Mouse (Mus musculus) monocyte, adult 59 days (primary cell): ENCODE measurements around the gene Flywch1. TPM values are rescaled to one million over a fixed set of nuclear protein-coding genes. Genes with fewer than 3 reads are reported as not detected.

Experiments used
- total RNA-seq, 2 experiments: library from RNA; stranded (reverse); gene quantifications; one replicate each; pipeline ENCODE4 v1.2.4; 2023

Gene Flywch1
- 10 to 100 TPM; 12.9 to 14.0 TPM for total RNA-seq

GRCm38 (mm10) chr17:23771284-23772218 is at the start of gene Flywch1:
Gene Flywch1 (minus strand): TSS chr17:23771602.

GRCm38 (mm10) chr17:23790269-23791078 is 19.1 kb upstream of the Flywch1 start, which contains the start of gene Srrm2:
Gene Srrm2 (plus strand): TSS chr17:23790532.

GRCm38 (mm10) chr17:23785561-23786471 is 14.4 kb upstream of the Flywch1 start, which contains the start of gene Flywch2:
Gene Flywch2 (minus strand): TSS chr17:23786081.

DNA sequence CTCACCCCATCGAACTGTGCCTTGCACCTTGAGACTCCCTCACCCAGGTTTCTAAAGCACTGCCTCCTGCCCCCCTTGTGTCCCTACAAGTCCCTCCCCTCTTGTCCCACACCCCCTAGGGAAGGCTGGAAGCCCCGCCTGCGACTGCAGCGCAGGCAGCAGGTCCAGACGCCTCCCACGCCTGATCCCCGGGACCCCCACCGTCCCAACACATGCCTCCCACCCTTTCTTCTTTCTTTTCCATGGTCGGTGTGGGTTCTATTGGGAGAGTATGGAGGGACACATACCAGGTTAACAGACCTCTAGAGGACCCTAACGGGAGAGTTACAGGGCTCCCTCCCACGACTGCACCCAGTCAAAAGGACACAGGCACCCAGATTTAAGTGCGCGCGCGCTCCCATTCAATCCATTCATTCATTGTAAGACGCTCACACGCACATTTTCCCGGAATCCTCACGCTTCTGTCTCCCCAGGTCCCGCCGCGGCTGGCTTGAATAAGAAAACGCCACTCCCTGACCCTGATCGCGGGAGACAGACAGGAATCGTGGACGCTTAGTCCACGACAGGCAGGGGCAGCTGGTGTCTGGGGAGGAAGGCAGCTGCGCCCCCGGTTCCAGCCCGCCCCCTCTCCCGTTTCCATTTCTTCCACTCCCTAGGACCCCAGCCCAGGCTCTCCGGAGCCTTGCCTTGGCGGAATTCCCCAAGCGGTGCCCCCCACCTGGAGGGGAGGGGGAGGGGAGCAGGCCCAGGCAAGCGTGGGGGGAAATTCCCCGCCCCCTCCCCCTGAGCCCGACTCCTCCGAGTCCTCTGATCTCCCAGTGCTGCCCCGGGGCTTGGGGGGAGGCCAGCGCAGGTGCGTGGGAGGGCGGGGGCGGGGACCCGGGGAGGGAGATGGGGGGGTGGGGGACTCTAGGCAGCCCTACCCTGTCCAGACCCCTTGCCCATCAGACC is 25.8 kb downstream of the Flywch1 start, which contains the start of gene Kremen2:
Gene Kremen2 (minus strand): TSS at position 533 of the 951 bp plus-strand sequence.

GRCm38 (mm10) chr17:23740598-23741021 is 30.8 kb downstream of the Flywch1 start, which contains the start of gene Paqr4:
Gene Paqr4 (minus strand): TSS chr17:23740867.

DNA sequence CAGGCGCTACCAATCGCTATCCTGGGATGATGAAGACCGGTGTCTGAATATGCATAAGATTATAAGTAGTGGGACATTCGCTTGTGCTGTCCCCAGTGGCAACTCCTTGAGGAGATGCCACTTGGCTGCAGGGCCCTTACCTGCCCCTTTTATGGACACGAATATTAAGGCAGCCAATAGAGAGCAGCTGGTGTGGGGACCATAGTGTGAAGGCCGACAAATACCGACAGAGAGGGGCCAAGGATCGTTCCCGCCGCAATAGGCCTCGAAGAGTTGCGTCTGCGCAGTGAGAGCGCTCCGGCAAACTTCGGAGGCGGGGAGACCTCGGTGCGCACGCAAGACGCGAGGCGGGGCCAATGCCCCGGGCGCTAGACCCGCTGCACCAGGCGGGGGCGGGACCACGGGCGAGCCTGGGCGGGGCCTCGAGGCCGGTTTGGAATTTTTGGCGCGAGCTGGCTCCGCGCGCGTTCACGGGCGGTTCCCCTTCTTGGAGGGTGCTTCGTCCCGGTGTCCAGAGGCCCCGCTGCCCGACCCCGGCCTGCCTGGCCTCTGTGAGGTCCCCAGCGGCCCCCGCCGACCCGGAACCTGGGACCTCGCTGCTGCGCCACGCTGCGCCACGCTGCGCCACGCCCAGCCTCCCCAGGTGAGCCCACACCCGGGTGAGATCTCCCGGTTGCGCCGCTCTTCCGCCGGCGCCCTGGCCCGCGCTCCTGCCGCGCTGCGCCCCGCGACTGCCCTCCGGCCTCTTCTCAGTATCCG is 45.2 kb downstream of the Flywch1 start, which contains the start of gene Pkmyt1:
Gene Pkmyt1 (plus strand): TSS at position 338 of the 759 bp plus-strand sequence.

DNA sequence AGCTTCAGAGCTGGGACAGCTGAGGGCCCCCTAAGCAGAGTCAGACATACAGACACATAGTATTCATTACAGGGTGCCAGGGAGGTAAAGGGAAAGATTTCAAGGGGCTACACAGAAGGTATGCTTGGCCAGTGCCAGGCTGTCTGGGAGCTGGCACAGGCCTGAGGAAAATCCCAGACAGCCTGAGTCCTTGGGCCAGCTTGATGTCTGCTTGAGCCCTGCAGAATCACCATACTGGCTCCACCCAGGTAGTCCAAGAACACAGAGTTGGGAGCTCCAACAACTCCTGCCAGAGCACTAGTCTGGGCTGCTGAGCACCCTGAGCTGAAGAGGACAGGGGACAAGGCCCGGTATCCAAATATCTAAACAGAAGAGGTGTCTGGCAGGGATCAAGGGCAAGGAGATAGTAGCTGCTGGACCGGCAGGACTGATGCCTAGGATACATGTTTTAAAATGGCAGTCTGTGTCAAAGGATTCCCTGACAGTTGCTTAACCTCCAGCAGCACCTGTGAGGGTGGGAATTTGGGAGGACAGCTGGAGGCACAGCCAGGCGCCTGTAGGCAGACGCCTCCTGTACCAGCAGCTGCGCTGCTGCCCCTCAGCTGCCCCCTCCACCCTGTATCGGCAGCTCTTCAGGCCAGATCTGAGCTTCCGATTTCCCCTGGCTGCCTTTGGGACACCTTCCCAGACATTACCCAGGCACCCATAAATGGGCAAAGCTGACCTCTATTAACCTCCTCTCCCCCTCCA is 48.9 kb downstream of the Flywch1 start, which contains the start of gene 1520401A03Rik:
Gene 1520401A03Rik (minus strand): TSS at position 408 of the 750 bp plus-strand sequence.

Other genes with a start within 250 kb of the Flywch1 start
- gene Zfp213, start 207.4 kb downstream of the Flywch1 start, total RNA-seq = 1 to 10 TPM; 3.9 TPM
- gene Zfp13, start 172.1 kb downstream of the Flywch1 start, total RNA-seq = not detected
- not detected for gene Zscan10, start 170.7 kb downstream of the Flywch1 start, total RNA-seq
- gene Mmp25, start 126.3 kb downstream of the Flywch1 start, total RNA-seq = 1 to 10 TPM; 3.0 to 3.1 TPM
- not detected for gene Bicdl2, start 111.1 kb downstream of the Flywch1 start, total RNA-seq
- gene Hcfc1r1, start 98.0 kb downstream of the Flywch1 start, total RNA-seq = 10 to 100 TPM; 53.4 to 61.5 TPM
- gene Thoc6, start 97.7 kb downstream of the Flywch1 start, total RNA-seq = 10 to 100 TPM; 17.4 to 24.2 TPM
- 10 to 100 TPM; 20.6 to 32.5 TPM for gene Tnfrsf12a, start 94.1 kb downstream of the Flywch1 start, total RNA-seq
- not detected for gene Cldn6, start 92.4 kb downstream of the Flywch1 start, total RNA-seq
- not detected for gene Cldn9, start 87.6 kb downstream of the Flywch1 start, total RNA-seq
- gene 1520401A03Rik, start 48.8 kb downstream of the Flywch1 start, total RNA-seq = not detected
- gene Pkmyt1, start 45.3 kb downstream of the Flywch1 start, total RNA-seq = 1 to 10 TPM; 3.3 to 3.7 TPM
- 1 to 10 TPM; 2.3 to 3.2 TPM for gene Paqr4, start 30.7 kb downstream of the Flywch1 start, total RNA-seq
- not detected for gene Kremen2, start 25.8 kb downstream of the Flywch1 start, total RNA-seq
- not detected for gene Flywch2, start 14.5 kb upstream of the Flywch1 start, total RNA-seq
- 100 to 1,000 TPM; 847 to 887 TPM for gene Srrm2, start 18.9 kb upstream of the Flywch1 start, total RNA-seq
- gene Elob, start 57.5 kb upstream of the Flywch1 start, total RNA-seq = 100 to 1,000 TPM; 156 to 174 TPM
- not detected for gene Prss33, start 64.5 kb upstream of the Flywch1 start, total RNA-seq
- gene Prss32, start 72.3 kb upstream of the Flywch1 start, total RNA-seq = not detected
- gene Prss41, start 72.6 kb upstream of the Flywch1 start, total RNA-seq = not detected
- not detected for gene Prss21, start 96.5 kb upstream of the Flywch1 start, total RNA-seq
- gene Dcpp1, start 109.3 kb upstream of the Flywch1 start, total RNA-seq = not detected
- gene Dcpp2, start 109.3 kb upstream of the Flywch1 start, total RNA-seq = not detected
- gene Dcpp3, start 145.9 kb upstream of the Flywch1 start, total RNA-seq = not detected
- not detected for gene Sbp, start 170.1 kb upstream of the Flywch1 start, total RNA-seq
- not detected for gene Sbpl, start 183.7 kb upstream of the Flywch1 start, total RNA-seq
- gene Prss30, start 209.0 kb upstream of the Flywch1 start, total RNA-seq = 1 to 10 TPM; 3.1 to 3.4 TPM
- not detected for gene Prss22, start 226.5 kb upstream of the Flywch1 start, total RNA-seq